In the genomic region with DNA sequence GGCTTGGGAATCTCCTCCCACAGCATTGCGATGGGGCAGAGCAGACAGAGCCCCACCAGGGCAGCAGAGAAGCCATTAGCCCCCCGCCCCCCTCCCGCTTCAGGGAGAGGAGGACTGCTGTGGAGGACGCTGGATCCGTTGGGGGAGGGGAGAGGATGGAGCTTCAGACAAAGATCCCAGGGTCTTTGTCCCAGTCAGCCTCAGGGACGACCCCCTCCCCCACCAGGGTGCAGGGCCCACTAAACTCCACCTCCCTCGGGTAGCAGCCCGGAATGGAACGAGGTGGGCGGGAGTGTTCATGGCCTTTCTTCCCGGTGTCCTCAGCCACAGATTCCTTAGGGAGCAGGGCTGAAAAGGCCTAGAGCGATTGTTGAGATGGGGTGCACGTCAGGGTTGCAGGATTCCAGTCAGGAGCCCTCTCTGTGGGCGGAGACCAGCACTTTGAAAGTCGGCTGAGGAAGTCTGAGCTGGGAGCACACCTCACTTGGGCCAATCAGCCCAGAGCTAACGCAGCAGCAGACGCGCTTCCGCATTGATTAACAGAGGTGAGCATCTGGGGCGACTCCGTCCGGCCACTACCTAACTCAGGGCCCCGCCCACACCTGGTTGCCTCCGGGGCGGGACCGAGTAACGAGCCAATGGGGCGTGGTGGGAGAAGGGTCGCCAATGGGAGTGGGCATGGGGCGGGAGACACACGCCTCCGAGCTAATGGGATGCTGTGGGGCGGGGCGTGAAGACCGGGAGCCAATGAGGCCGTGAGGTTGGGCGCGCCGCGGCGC, we compare ENCODE assay signal across 7 mouse cellular contexts. TPM values are rescaled to one million over a fixed set of nuclear protein-coding genes. Genes with fewer than 3 reads are reported as not detected.
A peak's percentile ranks its signal among the peaks of the same experiment; 100 is the strongest.
DNase-seq lines count a peak whose midpoint lies in the region; ATAC-seq lines count a peak whose summit lies in the region.

A gene (plus strand): TSS at position 760 of the 779 bp plus-strand sequence.

- ATAC-seq in embryonic facial prominence, embryonic 12.5 days (ENCODE audit: insufficient number of reproducible peaks, insufficient read depth, low FRiP score, low TSS enrichment), result peak; percentile 90
- peak; percentile 92 for ATAC-seq in limb, embryonic 12.5 days (ENCODE audit: insufficient number of reproducible peaks, insufficient read depth, low FRiP score, low TSS enrichment, low read depth)
- peak; percentile 96 for ATAC-seq in midbrain, embryonic 15.5 days (replicated peaks)

- peaks cover 20% of the 10 kb centered on the region for H3K4me1 ChIP-seq in embryonic facial prominence, embryonic 12.5 days
- peaks cover 27% of the 10 kb centered on the region for H3K4me1 ChIP-seq in limb, embryonic 12.5 days (replicated peaks)
- H3K4me1 ChIP-seq in midbrain, embryonic 15.5 days, result peaks cover 18% of the 10 kb centered on the region

- WGBS in embryonic facial prominence, embryonic 12.5 days, result 1% methylated on average over 41 of the region's 41 CpGs
- under 1% methylated on average over 41 of the region's 41 CpGs for WGBS in limb, embryonic 12.5 days
- WGBS in midbrain, embryonic 15.5 days, result under 1% methylated on average over 41 of the region's 41 CpGs

- H3K4me3 ChIP-seq in embryonic facial prominence, embryonic 12.5 days, result peak within 1 kb of the TSS; percentile 68
- H3K4me3 ChIP-seq in limb, embryonic 12.5 days (replicated peaks), result peak within 1 kb of the TSS; percentile 65
- H3K4me3 ChIP-seq in midbrain, embryonic 15.5 days, result peak within 1 kb of the TSS; percentile 85

- peak; percentile 93 for DNase-seq in adrenal gland, postnatal 25 days
- DNase-seq in heart, adult 11 months, result peak; percentile 99
- DNase-seq in kidney, adult 18-20 months, result peak; percentile 98
- DNase-seq in spleen, postnatal 10 days (ENCODE audit: low spot score in 2 of 2), result peak; percentile 93 to 97

- H3K36me3 ChIP-seq in embryonic facial prominence, embryonic 12.5 days, result peaks cover 15% of the 10 kb centered on the region
- peaks cover 34% of the 10 kb centered on the region for H3K36me3 ChIP-seq in limb, embryonic 12.5 days
- no peaks in the 10 kb centered on the region for H3K36me3 ChIP-seq in midbrain, embryonic 15.5 days (replicated peaks)

- no peaks in the 10 kb centered on the region for H3K9me3 ChIP-seq in embryonic facial prominence, embryonic 12.5 days
- H3K9me3 ChIP-seq in limb, embryonic 12.5 days, result no peaks in the 10 kb centered on the region
- H3K9me3 ChIP-seq in midbrain, embryonic 15.5 days, result no peaks in the 10 kb centered on the region

- H3K4me2 ChIP-seq in embryonic facial prominence, embryonic 12.5 days (replicated peaks), result peak within 1 kb of the TSS; percentile 89
- peak within 1 kb of the TSS; percentile 89 for H3K4me2 ChIP-seq in limb, embryonic 12.5 days
- H3K4me2 ChIP-seq in midbrain, embryonic 15.5 days, result peak within 1 kb of the TSS; percentile 99

- H3K27me3 ChIP-seq in embryonic facial prominence, embryonic 12.5 days, result no peaks in the 10 kb centered on the region
- H3K27me3 ChIP-seq in limb, embryonic 12.5 days, result no peaks in the 10 kb centered on the region
- H3K27me3 ChIP-seq in midbrain, embryonic 15.5 days (replicated peaks), result no peaks in the 10 kb centered on the region

- peak within 1 kb of the TSS; percentile 72 for H3K9ac ChIP-seq in embryonic facial prominence, embryonic 12.5 days
- H3K9ac ChIP-seq in limb, embryonic 12.5 days (replicated peaks), result peak within 1 kb of the TSS; percentile 74
- H3K9ac ChIP-seq in midbrain, embryonic 15.5 days, result peak within 1 kb of the TSS; percentile 66

- H3K27ac ChIP-seq in embryonic facial prominence, embryonic 12.5 days, result peak within 1 kb of the TSS; percentile 94
- H3K27ac ChIP-seq in limb, embryonic 12.5 days, result peak within 1 kb of the TSS; percentile 91
- peak within 1 kb of the TSS; percentile 76 for H3K27ac ChIP-seq in midbrain, embryonic 15.5 days

RNA-seq across cellular contexts. Expression of the gene that starts here (rescaled TPM):
- 5.7 and 8.0 TPM in 2 replicates for total RNA-seq in adrenal gland, postnatal 25 days (2021)
- 38.6 and 42.3 TPM in 2 replicates for polyA plus RNA-seq in embryonic facial prominence, embryonic 12.5 days (2016; fragmentation: Nextera tagmentation; extraction: Ambion mirVana)
- polyA plus RNA-seq in limb, embryonic 12.5 days (2016; fragmentation: Nextera tagmentation; extraction: Ambion mirVana), result 39.1 and 43.7 TPM in 2 replicates
- 24.0 and 26.3 TPM in 2 replicates for polyA plus RNA-seq in midbrain, embryonic 15.5 days (2015; fragmentation: Nextera tagmentation; extraction: Ambion mirVana)

Comparison
In these comparisons a context has a peak if more than half of its experiments do, and no peak if none do; other contexts are left out.
1. Peak in every context shown above with its lines: DNase-seq, ATAC-seq, H3K4me3 ChIP-seq and H3K27ac ChIP-seq.